Mouse (Mus musculus) embryonic facial prominence, embryonic 15.5 days (tissue): ENCODE measurements around the gene Slc6a16. TPM values are rescaled to one million over a fixed set of nuclear protein-coding genes. Genes with fewer than 3 reads are reported as not detected.
"Not testable (repeated sequence)": the region's sequence is repeated elsewhere in the genome, so short reads cannot be mapped to it uniquely, and the experiment has no call there.

Source experiments
- ATAC-seq: fragments of 200-750 bp; cut with Nextera tagmentation; 2 replicates; pipeline ENCODE4 v1.8.0; 2017; ENCODE audit warnings: low read depth, moderate TSS enrichment; ENCODE audit not compliant: insufficient number of reproducible peaks, low FRiP score, low TSS enrichment
- H3K27ac ChIP-seq: fragments of 300-500 bp; sonication (generic); replicated peaks from 2 replicates; pipeline ENCODE4 v1.5.1; 2015; ENCODE audit warnings: mild to moderate bottlenecking, inconsistent platforms
- H3K27me3 ChIP-seq: fragments of 300-500 bp; sonication (generic); 2 replicates; pipeline ENCODE4 v1.6.1; 2015; ENCODE audit warnings: inconsistent platforms
- H3K36me3 ChIP-seq: fragments of 300-500 bp; sonication (generic); 2 replicates; pipeline ENCODE4 v1.6.1; 2015; ENCODE audit warnings: mild to moderate bottlenecking, inconsistent platforms
- H3K4me1 ChIP-seq: fragments of 300-500 bp; sonication (generic); 2 replicates; pipeline ENCODE4 v1.6.1; 2015; ENCODE audit warnings: inconsistent platforms
- H3K4me2 ChIP-seq: fragments of 300-500 bp; sonication (generic); replicated peaks from 2 replicates; pipeline ENCODE4 v1.6.1; 2015; ENCODE audit warnings: mild to moderate bottlenecking, inconsistent platforms
- H3K4me3 ChIP-seq: fragments of 300-500 bp; sonication (generic); replicated peaks from 2 replicates; pipeline ENCODE4 v1.5.1; 2015; ENCODE audit warnings: mild to moderate bottlenecking, inconsistent platforms
- H3K9ac ChIP-seq: fragments of 300-500 bp; sonication (generic); 2 replicates; pipeline ENCODE4 v1.6.1; 2015; ENCODE audit warnings: inconsistent platforms
- H3K9me3 ChIP-seq: fragments of 300-500 bp; sonication (generic); replicated peaks from 2 replicates; pipeline ENCODE4 v1.6.1; 2016; ENCODE audit warnings: inconsistent platforms
- WGBS: fragments of 180-500 bp; shearing (Covaris S2); methylation state at CpG from one replicate; pipeline ENCODE4 v1.1.7; 2015; 5-methylcytosine and 5-hydroxymethylcytosine counted together
- polyA plus RNA-seq: library from polyadenylated mRNA; unstranded; fragments of >200 nt; fragmentation: Nextera tagmentation; extraction: Ambion mirVana; gene quantifications from 2 replicates; pipeline ENCODE4 v1.2.1, GENCODE M21; 2015

The Slc6a16 gene
- polyA plus RNA-seq, 1 experiment from 2014 or later = 0.27 TPM

DNA sequence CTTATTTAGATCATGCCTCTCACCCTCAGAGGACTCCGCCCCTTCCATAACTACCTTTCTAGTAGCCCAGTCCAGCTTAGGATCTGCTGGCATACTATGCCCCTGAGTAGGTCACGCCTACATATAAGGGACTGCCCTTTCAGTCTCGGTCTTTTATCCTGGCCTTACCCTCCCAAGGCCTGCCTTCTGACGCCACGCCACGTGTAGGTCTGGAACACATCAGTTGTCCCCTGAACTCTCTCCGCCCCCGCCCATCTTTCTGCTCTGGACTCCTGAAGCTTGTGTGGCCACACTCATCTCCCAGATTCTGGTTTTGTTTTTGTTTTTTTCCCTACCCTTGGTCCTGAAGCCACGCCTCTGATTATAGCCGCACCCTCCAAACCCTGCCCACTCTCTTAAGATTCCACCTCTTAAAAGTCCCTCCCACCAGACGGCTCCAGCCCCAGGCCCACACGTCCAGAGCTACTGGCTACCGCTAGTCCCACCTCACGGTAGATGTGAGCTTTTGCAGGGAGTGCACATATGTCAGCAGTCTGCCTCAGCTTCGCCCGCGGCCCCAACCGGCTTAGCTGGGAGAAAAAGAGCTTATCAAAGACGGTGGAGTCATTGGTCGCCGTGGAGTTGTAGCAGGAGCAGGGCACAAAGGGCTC lies 5.8 kb upstream of the Slc6a16 start:
- Histone ChIP-seq H3K27me3 (0 out of 2 replicates have a peak, but pooled peaks cover 3% of the 10 kb centered on the region), H3K4me3 (peak overlapping the region; percentile 29), H3K9ac (no peak overlapping the region), H3K27ac (peak overlapping the region; percentile 55; the same call in 1 of the 2 replicates), H3K4me2 (peak overlapping the region; percentile 44), H3K9me3 (no peaks in the 10 kb centered on the region), H3K36me3 (peaks cover 30% of the 10 kb centered on the region), H3K4me1 (peaks cover 28% of the 10 kb centered on the region)
- 6% methylated on average over 21 of the region's 21 CpGs for WGBS
- ATAC-seq = peak; percentile 72

DNA sequence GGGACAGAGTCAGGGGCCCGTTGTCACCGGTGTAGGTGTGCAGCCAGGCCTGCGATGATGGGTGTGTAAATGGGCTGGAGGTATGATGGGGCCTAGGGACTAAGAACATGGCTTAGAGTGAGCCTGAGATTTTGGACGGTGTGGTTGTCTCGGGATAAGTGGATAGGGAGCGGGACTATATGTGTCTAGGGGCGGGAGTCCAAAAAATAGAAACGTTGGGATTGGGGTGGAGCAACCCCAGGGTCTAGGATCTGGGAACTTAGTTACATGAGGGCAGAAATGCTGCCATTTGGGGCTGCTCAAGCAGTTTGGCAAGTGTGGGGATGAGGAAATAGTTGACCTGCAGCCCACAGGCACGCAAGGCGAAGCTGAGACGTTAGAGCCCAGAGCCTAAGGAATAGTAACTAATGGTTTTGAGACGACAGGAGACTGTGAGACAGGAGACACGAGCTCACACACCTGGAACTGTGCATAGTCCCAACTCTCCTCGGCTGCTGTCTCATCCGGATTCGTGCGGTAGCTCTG lies 5.2 kb upstream of the Slc6a16 start:
- 30% methylated on average over 17 of the region's 17 CpGs for whole genome bisulfite sequencing
- peak overlapping the region; percentile 29 for H3K4me3 ChIP-seq
- 0 out of 2 replicates have a peak, but pooled peaks cover 3% of the 10 kb centered on the region for H3K27me3 ChIP-seq
- peaks cover 31% of the 10 kb centered on the region for H3K4me1 ChIP-seq
- no peaks in the 10 kb centered on the region for H3K9me3 ChIP-seq
- no peak for ATAC-seq
- H3K27ac ChIP-seq = no peak overlapping the region; the same call in 1 of the 2 replicates
- H3K36me3 ChIP-seq = peaks cover 30% of the 10 kb centered on the region
- no peak overlapping the region for H3K9ac ChIP-seq
- H3K4me2 ChIP-seq = peak overlapping the region; percentile 44

DNA sequence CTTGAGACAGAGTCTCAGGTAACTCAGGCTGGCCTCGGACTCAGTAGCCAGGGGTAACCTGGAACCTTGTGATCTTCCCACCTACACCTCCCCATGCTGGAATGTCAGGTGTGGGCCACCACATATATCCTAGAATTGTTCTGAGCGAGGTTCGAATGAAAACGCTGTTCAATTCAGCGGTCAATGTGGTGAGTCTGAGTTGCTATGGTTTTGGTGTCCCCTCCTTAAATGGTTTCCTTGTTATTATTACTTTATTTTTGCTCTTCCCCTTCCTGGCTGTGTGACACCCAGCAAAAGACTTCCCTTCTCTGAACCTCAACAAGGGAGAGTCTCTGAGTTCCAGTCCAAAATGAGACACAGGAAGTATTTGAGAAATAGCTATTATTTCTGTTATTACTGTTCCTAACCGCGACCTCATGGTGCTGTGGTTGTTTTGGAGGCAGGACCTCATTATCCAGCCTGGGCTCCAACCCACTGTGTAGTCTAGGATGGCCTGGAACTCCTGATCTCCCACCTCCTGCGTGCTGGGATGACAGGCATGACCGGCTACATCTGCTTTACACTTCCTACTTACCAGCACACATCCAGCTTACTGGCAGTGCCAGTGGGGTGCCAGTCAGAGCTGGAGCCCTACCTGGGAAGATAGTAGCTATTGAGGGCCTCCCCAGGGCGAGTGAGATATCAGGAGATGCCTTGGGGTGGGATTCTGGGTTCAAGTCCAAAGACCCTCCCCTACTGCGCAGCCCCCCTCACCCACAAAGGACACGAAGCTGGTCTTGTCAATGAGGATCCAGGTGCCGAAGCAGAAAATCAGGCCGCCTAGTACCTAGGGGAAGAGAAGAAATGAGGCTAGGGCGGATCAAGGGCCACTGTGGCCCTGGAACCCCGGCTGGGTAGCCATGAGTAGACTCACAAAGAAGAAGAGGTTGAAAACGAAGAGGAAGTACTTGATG lies 2.9 kb upstream of the Slc6a16 start:
- H3K27me3 ChIP-seq = 0 out of 2 replicates have a peak, but pooled peaks cover 3% of the 10 kb centered on the region
- peaks cover 35% of the 10 kb centered on the region for H3K4me1 ChIP-seq
- ATAC-seq = no peak
- no peak overlapping the region for H3K4me2 ChIP-seq
- WGBS = 73% methylated on average over 17 of the region's 17 CpGs
- H3K9me3 ChIP-seq = no peaks in the 10 kb centered on the region
- peaks cover 8% of the 10 kb centered on the region for H3K36me3 ChIP-seq
- no peak overlapping the region for H3K4me3 ChIP-seq
- no peak overlapping the region for H3K27ac ChIP-seq
- no peak overlapping the region for H3K9ac ChIP-seq

DNA sequence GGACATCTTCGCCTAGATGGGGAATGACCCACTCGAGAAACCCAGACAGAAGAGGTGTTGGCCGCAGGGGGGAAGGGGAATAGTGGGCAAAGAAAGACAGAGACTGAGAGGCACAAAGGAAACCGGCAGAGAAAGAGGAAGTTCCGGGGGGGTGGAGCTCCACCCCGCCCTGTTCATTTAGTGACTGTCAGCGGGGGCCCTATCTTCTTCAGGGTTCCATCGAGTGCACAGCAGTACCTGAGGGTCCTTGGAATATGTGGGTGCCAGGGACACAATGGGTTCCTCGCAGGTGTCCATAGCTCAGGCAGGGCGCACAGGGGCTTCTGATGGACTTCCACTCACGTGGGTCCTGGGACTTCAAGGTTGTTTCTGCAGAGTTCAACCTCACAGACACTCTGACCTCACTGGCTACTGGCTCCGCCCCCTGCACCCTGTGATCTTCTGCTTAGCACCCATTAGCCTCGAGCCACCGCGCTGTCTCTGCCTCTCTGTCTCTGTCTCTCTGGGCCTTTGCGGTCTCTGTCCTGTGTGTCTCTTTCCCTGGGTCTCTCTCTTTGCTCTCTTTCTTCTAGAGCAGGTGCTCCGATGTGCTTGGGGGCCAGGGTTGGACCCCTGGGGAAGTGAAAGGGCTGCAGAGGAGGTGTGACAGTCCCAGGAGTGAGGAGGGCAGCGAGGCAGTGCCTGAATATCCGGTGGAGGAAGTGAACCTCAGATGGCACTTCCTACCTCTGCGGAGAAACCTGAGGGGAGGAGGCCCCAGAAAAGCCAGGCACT lies 2.0 kb upstream of the Slc6a16 start, which contains the start of gene Cd37:
Gene Cd37, minus strand, starts transcription at position 393 of the 774 bp plus-strand sequence.
- Histone ChIP-seq H3K4me2 (no peak within 1 kb of the TSS), H3K9ac (no peak within 1 kb of the TSS), H3K4me3 (no peak within 1 kb of the TSS), H3K4me1 (peaks cover 28% of the 10 kb centered on the region), H3K27me3 (0 out of 2 replicates have a peak, but pooled peaks cover 3% of the 10 kb centered on the region), H3K36me3 (no peaks in the 10 kb centered on the region), H3K9me3 (no peaks in the 10 kb centered on the region), H3K27ac (no peak within 1 kb of the TSS)
- ATAC-seq = no peak
- WGBS = 41% methylated on average over 20 of the region's 20 CpGs

DNA sequence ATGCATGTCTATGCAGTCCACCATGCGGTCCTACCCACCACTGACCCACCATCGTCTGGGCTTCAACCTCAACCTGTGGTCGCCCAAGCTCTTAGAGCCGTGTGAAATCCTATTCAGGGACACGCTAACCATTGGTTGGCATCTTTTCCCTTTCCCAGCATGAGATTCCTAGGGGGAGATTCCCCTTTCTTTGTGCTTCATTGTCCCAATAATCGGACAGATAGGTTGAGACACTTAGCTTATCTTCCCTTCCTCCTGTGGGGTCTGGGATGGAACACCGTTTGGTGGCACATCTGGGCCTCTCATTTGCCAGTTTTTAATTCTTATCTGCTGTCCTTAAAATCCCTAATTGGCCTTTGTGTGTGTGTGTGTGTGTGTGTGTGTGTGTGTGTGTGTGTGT lies 776 bp upstream of the Slc6a16 start:
- 88% methylated on average over 7 of the region's 7 CpGs for WGBS
- no peak overlapping the region for H3K4me3 ChIP-seq
- no peak overlapping the region for H3K4me2 ChIP-seq

DNA sequence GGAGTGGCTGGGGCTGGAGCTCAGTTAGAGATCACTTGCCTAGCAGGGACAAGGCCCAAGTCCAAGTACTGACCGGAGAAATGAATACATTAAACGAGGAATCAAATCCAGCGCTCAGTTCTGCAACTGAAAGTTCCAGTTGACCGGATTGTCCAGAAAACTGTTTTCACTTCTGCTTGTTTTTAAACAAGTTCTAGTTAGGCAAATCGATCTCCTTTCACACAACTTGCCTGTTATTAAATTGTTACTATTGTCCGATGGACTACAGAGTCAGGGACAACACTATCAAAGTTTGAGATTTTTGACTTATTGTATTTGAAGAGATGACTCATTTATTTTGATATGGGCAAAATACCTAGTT lies 484 bp downstream of the Slc6a16 start:
- WGBS = 78% methylated on average over 6 of the region's 6 CpGs
- Histone ChIP-seq H3K4me3 (peak overlapping the region; percentile 30), H3K36me3 (no peaks in the 10 kb centered on the region), H3K4me2 (peak overlapping the region; percentile 54), H3K4me1 (peaks cover 9% of the 10 kb centered on the region), H3K9me3 (no peaks in the 10 kb centered on the region), H3K27ac (no peak overlapping the region), H3K27me3 (0 out of 2 replicates have a peak, but pooled peaks cover 3% of the 10 kb centered on the region), H3K9ac (no peak overlapping the region)
- no peak for ATAC-seq

More for the DNA sequence above, 776 bp upstream of the Slc6a16 start:
- Histone ChIP-seq H3K9ac (no peak overlapping the region), H3K4me1 (peaks cover 16% of the 10 kb centered on the region), H3K36me3 (no peaks in the 10 kb centered on the region), H3K27ac (no peak overlapping the region), H3K9me3 (no peaks in the 10 kb centered on the region), H3K27me3 (0 out of 2 replicates have a peak, but pooled peaks cover 3% of the 10 kb centered on the region)
- no peak for ATAC-seq

DNA sequence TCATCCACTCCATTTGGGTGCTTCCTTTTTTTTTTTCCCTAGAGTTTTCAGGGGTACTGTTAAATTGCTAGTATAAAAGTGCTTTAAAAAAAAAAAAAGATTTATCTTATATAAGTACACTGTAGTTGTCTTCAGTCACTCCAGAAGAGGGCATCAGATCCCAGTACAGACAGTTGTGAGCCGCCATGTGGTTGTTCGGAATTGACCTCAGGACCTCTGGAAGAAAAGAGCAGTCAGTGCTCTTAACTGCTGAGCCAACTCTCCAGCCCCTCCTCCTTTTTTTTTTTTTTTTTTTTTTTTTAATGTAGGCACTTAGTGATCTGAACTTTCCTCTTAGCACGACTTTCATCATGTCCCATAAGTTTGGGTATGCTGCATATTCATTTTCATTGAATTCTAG lies 6.8 kb downstream of the Slc6a16 start:
- Histone ChIP-seq H3K36me3 (no peaks in the 10 kb centered on the region), H3K4me2 (no peak overlapping the region), H3K9ac (no peak overlapping the region), H3K9me3 (no peaks in the 10 kb centered on the region), H3K4me1 (no peaks in the 10 kb centered on the region), H3K27me3 (no peaks in the 10 kb centered on the region), H3K27ac (no peak overlapping the region), H3K4me3 (no peak overlapping the region)
- WGBS = 39% methylated on average over 3 of the region's 3 CpGs
- no peak for ATAC-seq

DNA sequence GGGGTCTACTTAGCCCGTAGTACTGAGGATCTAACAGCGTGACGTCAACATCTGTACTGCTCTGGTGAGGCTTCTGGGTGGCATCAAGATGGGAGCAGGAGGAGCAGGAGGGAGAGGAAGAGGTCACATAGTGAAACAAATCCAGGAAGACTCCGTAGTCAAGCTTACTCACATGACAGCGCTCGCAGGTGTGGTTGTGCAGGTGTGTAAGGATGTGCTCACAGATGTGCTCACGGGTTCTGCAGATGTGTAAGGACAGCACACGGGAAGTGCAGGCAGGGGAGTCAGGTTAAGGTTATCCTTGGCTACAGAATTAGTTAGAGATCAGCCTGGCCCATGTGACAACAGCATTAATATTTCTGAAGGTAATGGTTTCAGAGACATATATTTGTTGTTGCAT lies 12.9 kb downstream of the Slc6a16 start:
- Histone ChIP-seq H3K4me1 (no peaks in the 10 kb centered on the region), H3K9me3 (no peaks in the 10 kb centered on the region), H3K4me2 (no peak overlapping the region), H3K4me3 (no peak overlapping the region), H3K9ac (no peak overlapping the region), H3K36me3 (no peaks in the 10 kb centered on the region), H3K27me3 (no peaks in the 10 kb centered on the region), H3K27ac (no peak overlapping the region)
- no peak for ATAC-seq
- whole genome bisulfite sequencing = 84% methylated on average over 8 of the region's 8 CpGs

DNA sequence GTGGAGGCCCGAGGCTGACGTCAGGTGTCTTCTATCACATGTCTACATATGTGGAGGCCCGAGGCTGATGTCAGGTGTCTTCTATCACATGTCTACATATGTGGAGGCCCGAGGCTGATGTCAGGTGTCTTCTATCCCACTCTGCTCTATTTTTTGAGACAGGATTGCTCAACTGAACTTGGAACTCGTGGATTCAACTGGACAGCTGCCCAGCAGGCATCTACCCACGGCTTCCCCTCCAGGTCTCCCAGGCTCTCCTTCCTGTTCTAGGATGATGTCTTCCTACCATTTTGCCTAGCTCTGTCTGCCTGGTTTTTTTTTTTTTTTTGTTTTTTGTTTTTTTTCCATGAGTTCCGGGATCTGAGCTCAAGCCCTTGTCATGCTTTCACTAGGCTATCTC lies 14.9 kb downstream of the Slc6a16 start:
- H3K27ac ChIP-seq, H3K4me2 ChIP-seq, H3K4me1 ChIP-seq, H3K4me3 ChIP-seq, H3K36me3 ChIP-seq, ATAC-seq, H3K27me3 ChIP-seq, H3K9me3 ChIP-seq, H3K9ac ChIP-seq: not testable (repeated sequence)
- 78% methylated on average over 6 of the region's 7 CpGs for WGBS

DNA sequence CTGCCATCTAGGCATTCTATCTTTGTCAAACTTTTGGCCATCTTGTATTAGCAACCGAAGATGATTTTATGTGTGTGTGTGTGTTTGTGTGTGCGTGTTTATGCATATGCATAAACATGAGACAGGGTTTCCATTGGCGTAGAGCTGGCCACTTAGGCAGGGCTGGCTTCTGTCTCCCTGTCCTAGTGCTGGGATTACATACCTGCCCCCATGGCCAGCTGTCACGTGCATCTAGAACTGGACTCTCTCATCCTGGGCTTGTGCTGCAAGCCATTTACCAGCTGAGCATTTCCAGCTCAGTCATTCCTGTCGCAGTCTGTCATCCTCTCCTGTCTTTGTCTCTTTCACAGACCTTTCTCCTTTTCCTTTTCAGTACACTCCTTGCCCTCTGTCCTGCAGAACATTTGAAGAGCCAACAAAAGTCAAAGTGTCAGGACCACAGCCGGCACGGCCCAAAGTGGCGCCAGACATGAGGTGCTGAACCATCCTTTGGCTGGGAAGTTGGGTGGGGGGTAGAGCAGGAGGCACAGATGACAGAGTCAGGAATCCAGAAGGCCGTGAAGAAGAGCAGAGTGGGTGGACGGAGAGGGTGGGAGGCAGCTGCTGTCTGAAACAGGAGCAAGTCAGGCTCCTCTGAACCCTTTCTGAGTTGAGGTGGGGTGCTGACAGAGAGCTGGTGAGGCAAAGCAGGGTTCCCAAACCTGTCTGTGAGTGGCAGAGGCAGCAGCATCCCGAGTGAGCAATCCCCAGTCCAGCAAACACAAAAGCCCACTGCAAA lies 16.4 kb downstream of the Slc6a16 start:
- WGBS = 50% methylated on average over 11 of the region's 11 CpGs
- Histone ChIP-seq H3K9me3 (no peaks in the 10 kb centered on the region), H3K4me2 (no peak overlapping the region), H3K36me3 (no peaks in the 10 kb centered on the region), H3K27me3 (no peaks in the 10 kb centered on the region), H3K27ac (no peak overlapping the region), H3K4me3 (no peak overlapping the region), H3K4me1 (no peaks in the 10 kb centered on the region), H3K9ac (no peak overlapping the region)
- ATAC-seq = no peak
